Mouse (Mus musculus) layer of hippocampus, adult 2 months (tissue): ENCODE results near the gene Ctdspl. TPM values are rescaled to one million over a fixed set of nuclear protein-coding genes. Genes with fewer than 3 reads are reported as not detected.

Experiments
- DNase-seq, 2 experiments: peaks; one replicate each; pipeline ENCODE4 v3.0.0; 2022; ENCODE audit warnings: low spot score in 2 of 2
- H3K27ac ChIP-seq: fragments of 200-600 bp; 2 replicates; pipeline ENCODE4 v1.8.1; 2022
- H3K4me3 ChIP-seq: fragments of 200-600 bp; 2 replicates; pipeline ENCODE4 v1.8.1; 2022; ENCODE audit warnings: mild to moderate bottlenecking
- CTCF ChIP-seq: fragments of 200-600 bp; conservative IDR thresholded peaks from 2 replicates; pipeline ENCODE4 v1.8.1; 2022; ENCODE audit warnings: antibody characterized with exemption, mild to moderate bottlenecking, moderate library complexity
- microRNA-seq, 2 experiments: library from miRNA; unstranded; fragments of <30 nt; microRNA quantifications; one replicate each; pipeline ENCODE4 v1.2.0; 2021
- total RNA-seq, 2 experiments: library from RNA; stranded (reverse); gene quantifications; 2 replicates each; pipeline ENCODE4 v1.2.3; 2021

The Ctdspl gene
- total RNA-seq, 2 experiments from 2014 or later = 23.9 to 28.0 TPM

- H3K4me3 ChIP-seq = no peak overlapping the region
- H3K27ac ChIP-seq = no peak overlapping the region
- TF ChIP-seq CTCF = no peak
- no peak for DNase-seq
These were observed 155.8 kb downstream of the Ctdspl start for GRCm38 (mm10) chr9:119082039-119082438.

DNA sequence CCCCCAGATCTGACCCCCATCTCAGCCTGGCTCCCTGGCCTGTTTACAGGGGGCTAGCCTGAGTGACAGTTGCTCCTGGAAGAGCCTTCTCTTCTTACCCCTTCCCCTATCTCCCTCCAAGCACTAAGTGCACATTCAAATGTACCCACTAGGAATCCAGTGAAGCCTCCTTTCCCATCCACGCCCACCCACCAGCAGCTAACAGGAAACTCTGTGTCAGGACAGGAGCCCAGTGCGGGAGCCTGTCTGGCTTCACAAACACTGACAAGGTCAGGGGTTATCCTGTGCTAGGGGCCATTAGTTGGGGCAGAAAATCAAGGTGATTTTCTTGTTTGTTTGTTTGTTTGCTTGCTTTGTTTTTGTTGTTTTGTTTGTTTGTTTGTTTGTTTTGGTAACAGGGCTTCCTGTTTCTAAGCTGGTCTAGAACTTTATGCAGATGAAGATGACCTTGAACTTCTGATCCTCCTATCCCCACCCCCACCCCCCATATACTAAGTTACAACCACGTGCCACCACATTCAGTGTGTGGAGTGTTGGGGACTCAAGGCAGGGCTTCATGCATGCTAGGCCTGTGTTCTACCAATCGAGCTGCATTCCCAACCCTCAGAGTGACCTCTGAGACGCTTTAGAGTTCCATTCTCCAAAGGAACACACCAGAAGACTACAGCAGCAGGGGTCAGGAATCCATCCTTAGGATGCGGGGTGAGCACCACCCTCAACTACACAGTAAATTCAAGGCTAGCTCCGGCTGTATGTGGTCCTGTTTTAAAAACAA, 156.6 kb downstream of the Ctdspl start:
- no peak for DNase-seq
- no peak overlapping the region for H3K4me3 ChIP-seq
- H3K27ac ChIP-seq = no peak overlapping the region
- TF ChIP-seq CTCF = no peak

GRCm38 (mm10) chr9:119083966-119084365, 157.7 kb downstream of the Ctdspl start:
- no peak for TF ChIP-seq CTCF
- Histone ChIP-seq H3K27ac (no peak overlapping the region), H3K4me3 (no peak overlapping the region)
- DNase-seq = no peak

GRCm38 (mm10) chr9:119086451-119086850, 160.2 kb downstream of the Ctdspl start:
- no peak overlapping the region for H3K4me3 ChIP-seq
- TF ChIP-seq CTCF = no peak
- peak overlapping the region; percentile 36; the same call in 1 of the 2 replicates for H3K27ac ChIP-seq
- peak in 1 of 2 experiments; percentile 43 for DNase-seq

DNA sequence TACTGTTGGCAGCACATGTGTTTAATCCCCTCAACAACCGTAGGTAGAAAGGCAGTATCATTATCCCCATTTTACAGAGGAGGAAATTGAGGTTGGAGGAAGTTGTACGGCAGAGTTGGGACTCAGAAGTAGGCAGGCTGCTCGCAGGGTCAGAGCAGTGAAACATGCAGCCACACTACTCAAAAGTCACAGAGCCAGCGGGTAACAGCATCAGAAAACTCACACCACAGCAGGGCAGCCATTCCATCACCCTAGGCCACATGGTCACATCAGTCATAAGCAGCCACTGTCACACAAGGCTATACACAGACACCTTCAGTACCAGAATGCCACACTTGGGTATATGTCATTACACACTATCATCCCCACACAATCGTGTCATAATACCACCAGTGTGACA, 161.1 kb downstream of the Ctdspl start:
- TF ChIP-seq CTCF = no peak
- H3K4me3 ChIP-seq = no peak overlapping the region

DNA sequence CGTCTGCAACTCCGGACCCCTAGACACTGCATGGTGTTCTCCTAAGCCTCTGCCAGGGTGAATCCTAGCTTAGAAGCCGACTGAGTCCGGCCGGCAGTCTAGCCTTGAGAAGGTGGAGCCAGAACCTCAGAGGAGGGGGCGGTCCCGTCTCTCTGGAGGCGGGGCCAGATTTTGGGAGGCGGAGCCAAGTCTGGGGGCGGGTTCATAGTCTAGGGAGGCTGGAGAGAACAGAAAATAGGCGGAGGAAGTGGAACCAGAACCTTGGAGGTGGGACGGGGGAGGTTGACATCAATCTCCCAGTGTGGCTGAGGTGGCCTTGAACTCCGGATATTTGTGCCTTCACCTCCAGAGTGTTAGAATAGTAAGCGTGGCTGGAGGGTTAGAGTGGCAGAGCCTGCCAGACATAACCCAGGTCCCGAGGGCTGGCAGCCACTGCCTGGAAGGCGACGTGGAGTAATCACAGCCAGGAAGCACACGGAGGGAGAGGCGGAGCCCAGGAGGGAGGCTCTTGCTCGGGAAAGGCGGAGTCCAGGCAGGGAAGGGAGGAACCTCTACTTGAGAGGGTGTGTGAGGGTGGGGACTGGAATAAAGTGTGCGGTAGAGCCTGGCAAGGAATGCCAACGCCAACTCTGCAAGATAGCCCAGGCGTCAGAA, 162.0 kb downstream of the Ctdspl start:
- peak; percentile 57 to 71 for DNase-seq
- TF ChIP-seq CTCF = no peak
- peak overlapping the region; percentile 61; the same call in 1 of the 2 replicates for H3K27ac ChIP-seq
- peak overlapping the region; percentile 15 for H3K4me3 ChIP-seq

More for the DNA sequence above, 161.1 kb downstream of the Ctdspl start:
- no peak overlapping the region for H3K27ac ChIP-seq
- no peak for DNase-seq

GRCm38 (mm10) chr9:119089437-119089836, 163.2 kb downstream of the Ctdspl start:
- no peak for DNase-seq
- peak overlapping the region; percentile 62; the same call in 1 of the 2 replicates for H3K27ac ChIP-seq

GRCm38 (mm10) chr9:119090462-119090861, 164.2 kb downstream of the Ctdspl start:
- no peak overlapping the region for H3K27ac ChIP-seq
- no peak for TF ChIP-seq CTCF
- H3K4me3 ChIP-seq = no peak overlapping the region
- no peak for DNase-seq

More at GRCm38 (mm10) chr9:119089437-119089836, 163.2 kb downstream of the Ctdspl start:
- no peak for TF ChIP-seq CTCF
- no peak overlapping the region; the same call in 1 of the 2 replicates for H3K4me3 ChIP-seq

DNA sequence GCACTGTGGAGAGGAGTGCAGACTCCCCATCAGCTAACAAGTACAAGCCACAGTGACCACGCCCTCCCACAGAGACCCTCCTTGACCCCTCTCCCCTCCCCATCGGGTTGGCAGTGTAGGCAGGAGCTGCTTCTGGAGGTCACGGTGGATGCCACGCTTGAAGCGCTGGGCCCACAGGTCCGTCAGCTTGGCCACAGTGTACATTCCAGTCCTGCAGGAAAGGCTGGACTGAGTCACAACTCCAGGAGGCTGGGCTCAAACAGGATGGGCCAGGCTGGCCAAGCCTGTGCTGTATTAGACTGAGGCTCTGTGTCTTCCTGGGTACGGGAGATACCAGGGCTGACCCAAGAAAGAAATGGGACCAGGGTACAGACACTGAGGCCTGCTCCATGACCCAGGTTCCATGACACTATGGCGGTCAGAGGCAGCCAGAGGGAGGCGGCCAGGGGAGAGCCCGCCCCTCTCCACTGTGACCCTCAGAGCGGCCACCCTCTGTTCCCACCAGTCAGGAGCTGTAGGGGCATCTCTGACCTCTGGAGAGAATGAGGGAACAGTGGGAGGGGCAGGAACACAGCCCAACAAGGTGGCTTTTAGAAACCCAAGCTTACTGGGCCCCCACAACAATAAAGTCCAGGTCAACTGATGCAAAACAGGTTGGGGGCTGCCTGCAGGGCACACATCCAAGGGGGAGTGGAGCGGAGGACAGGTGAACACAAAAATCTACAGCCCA, 165.5 kb downstream of the Ctdspl start:
- no peak for DNase-seq
- no peak for TF ChIP-seq CTCF
- peak overlapping the region; percentile 71 for H3K4me3 ChIP-seq
- peak overlapping the region; percentile 94; the same call in 1 of the 2 replicates for H3K27ac ChIP-seq

DNA sequence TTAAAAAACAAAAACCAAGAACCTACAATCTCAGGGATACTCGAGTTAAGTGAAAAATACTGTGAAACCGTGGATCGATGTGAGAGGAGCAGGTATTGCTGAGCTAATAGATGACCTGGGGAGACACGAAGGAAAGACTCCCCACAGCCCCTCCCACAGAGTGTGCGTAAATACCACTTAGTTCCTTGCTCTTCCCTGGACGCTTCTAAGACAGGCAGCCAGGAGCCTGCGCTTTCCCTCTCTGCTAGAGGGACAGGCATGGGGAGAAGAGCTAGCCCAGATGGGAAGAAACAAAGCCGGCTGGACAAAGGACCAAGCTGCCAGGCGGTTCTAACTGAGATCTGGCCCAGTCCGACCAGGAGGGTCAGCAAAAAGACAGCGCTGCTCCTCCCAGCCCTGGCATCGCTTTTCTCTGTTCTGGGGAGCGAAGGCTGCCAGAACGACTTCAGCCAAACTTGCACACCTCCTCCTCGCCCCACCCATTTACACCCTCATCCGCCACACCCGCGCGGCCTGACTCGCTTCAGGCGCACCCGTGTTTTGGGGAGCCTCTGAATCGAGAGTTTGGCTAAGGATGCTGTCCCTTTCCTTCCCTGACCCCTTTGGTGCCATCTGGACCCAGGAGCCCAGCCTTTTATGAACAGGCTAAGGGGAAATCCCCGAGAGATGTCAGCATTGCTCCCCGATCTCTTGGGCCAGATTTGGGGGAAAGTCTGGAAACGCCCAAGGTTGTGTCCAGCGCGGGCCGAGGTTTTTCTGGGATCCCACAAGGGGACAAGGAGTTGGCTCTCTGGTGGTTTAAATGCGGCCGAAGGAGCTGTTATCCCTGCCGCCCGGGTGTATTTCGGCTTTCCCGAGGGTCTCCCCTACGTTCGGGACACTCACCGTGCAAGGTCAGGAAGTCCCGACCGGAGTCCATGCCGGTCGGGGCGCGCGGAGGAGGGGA, 166.5 kb downstream of the Ctdspl start:
- Histone ChIP-seq H3K27ac (peak overlapping the region; percentile 94), H3K4me3 (peak overlapping the region; percentile 71)
- DNase-seq = no peak
- TF ChIP-seq CTCF = no peak

Small RNA genes lying within 50 kb of the gene (microRNA-seq; reads per million reads assigned to microRNA genes)
- gene Mir26a-1 = 11.2 to 45.0 reads per million in 2 experiments

Other genes with a start within 250 kb of the Ctdspl start
- under 1 TPM; 0.54 to 0.71 TPM for gene Vill, start 126.3 kb downstream of the Ctdspl start, total RNA-seq
- gene Plcd1, start 167.0 kb downstream of the Ctdspl start, total RNA-seq = 10 to 100 TPM; 10.7 to 11.7 TPM
- gene Dlec1, start 176.0 kb downstream of the Ctdspl start, total RNA-seq = 1 to 10 TPM; 3.0 to 3.3 TPM
- gene Acaa1b, start 230.6 kb downstream of the Ctdspl start, total RNA-seq = 1 to 10 TPM; 1.6 TPM
- gene Gm47289, start 232.7 kb downstream of the Ctdspl start, total RNA-seq = not detected